Mouse (Mus musculus): Measurements from ENCODE around the gene Slitrk3. TPM values are rescaled to one million over a fixed set of nuclear protein-coding genes. Genes with fewer than 3 reads are reported as not detected.

Slitrk3 gene
- total RNA-seq, 2 experiments from 2014 or later: 94.3 to 100 TPM

DNA sequence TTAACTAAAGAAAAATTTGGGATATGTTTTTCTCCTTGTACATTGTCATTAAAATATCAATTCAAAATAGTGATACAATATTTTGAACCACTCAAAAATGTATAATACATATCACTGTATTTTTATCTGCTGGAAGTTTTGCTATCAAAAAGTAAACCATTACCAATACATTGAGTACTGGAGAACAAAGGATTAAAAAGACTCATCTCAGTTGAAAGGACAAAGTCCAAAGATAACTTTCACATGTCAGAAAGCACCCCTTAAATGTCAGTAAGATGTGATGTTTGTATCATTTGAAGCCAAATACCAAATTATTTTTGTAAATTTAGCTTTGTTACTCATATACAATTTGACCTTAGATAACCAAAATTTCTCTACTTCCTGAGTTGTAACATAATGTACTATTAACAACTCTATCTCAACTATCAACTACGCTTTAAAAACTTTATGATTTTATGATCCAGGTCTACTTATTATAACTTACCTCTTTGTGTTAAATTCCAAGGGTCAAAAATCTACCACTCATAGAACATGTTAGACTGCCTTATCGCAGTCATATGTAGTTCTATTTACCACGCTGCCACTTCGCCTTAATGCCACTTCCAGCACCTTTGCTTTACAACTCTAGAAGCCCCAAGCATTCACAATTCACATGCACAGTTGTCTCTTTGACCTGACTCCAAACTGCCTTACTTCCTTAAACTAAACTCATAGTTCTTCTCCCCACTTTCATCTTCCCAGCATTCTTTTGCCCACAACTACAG is 54.5 kb downstream of the Slitrk3 start:
- no peak for DNase-seq (ENCODE audit: low spot score in 2 of 2)
- no peak for TF ChIP-seq CTCF (conservative IDR thresholded peaks at IDR 0.05)
- H3K27ac ChIP-seq: no peak overlapping the region
- H3K4me3 ChIP-seq: no peak overlapping the region

DNA sequence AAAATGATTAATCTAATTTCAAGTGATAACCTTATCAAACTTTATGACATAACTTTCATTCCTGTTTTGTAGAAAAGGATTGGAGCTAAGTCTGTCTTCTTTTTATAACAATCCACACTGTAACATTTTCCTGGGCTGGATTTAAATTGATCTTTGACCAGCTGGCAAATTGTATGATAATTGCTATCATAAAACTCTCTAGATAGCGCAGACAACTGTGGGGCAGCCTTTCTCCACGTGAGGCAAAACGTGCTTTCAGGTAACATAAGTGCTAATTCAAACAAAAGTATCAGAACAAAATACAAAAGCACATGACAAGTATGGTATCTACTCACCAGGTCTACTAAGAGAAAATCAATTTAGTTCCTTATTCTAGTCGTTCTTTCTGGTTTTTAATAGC is 60.1 kb downstream of the Slitrk3 start:
- H3K4me3 ChIP-seq: no peak overlapping the region
- no peak for TF ChIP-seq CTCF (conservative IDR thresholded peaks at IDR 0.05)
- DNase-seq (ENCODE audit: low spot score in 2 of 2): no peak
- no peak overlapping the region for H3K27ac ChIP-seq

Other genes with a start within 250 kb of the Slitrk3 start
- not detected for gene Sis, start 89.9 kb downstream of the Slitrk3 start, total RNA-seq (2021)

Measured in layer of hippocampus, adult 2 months (tissue).